In the genomic region with DNA sequence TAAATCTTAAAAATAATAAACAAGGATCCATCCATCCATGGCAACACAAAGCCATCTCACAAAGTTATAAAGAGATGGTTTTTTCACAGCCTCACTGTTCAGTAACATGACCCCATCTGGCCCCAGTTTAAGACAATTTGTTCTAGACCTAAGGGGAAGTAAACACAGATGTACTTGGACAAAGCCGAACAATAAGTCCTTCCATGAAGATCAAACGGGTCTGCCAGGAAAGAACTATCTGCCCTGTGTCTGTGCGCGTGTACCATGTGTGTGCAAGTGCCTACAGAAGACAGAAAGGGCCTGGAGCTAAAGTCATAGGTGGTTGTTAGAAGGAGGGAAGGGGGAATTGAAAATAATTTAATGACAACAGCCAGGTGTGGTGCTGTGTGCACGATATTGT, we compare ENCODE assay signal across 16 mouse cellular contexts. TPM values are rescaled to one million over a fixed set of nuclear protein-coding genes. Genes with fewer than 3 reads are reported as not detected.
"Had no signal": no experiment of that assay in that cellular context is flagged by ENCODE, and none has a peak within 500 bp of the region (broad histone marks: within the 10 kb centered on the region; RNA-seq: fewer than 3 reads in every experiment).

No protein-coding gene starts in this region.

- H3K36me3 ChIP-seq: neural tube, embryonic 15.5 days; stomach, embryonic 15.5 days had no signal

- H3K27ac ChIP-seq: neural tube, embryonic 15.5 days; stomach, embryonic 15.5 days; stomach, postnatal 0 days had no signal

- DNase-seq: retina, postnatal 1 day; right cerebral cortex, adult 18-20 months; right cerebral cortex, postnatal 14 days; right cerebral cortex, postnatal 25 days; right cerebral cortex, postnatal 4 days; spleen, adult 18-20 months; thymus, adult 18-20 months; thymus, adult 2 months; thymus, postnatal 14 days; thymus, postnatal 25 days; thymus, postnatal 36 days; thymus, postnatal 4 days had no signal

- H3K27me3 ChIP-seq: stomach, embryonic 15.5 days had no signal

- H3K4me2 ChIP-seq: neural tube, embryonic 15.5 days; stomach, embryonic 15.5 days had no signal

- H3K4me3 ChIP-seq: neural tube, embryonic 15.5 days; stomach, embryonic 15.5 days had no signal

- H3K9me3 ChIP-seq: neural tube, embryonic 15.5 days; stomach, embryonic 15.5 days had no signal

- H3K4me1 ChIP-seq: neural tube, embryonic 15.5 days; stomach, embryonic 15.5 days had no signal

- H3K9ac ChIP-seq: neural tube, embryonic 15.5 days; stomach, embryonic 15.5 days had no signal

RNA-seq across cellular contexts. Expression of a gene that starts 45.2 kb away (rescaled TPM):
- polyA plus RNA-seq: stomach, embryonic 14.5 days had no signal
